Mouse (Mus musculus) small intestine, adult 10 weeks (tissue): ENCODE data around the gene Olfr1446. TPM values are rescaled to one million over a fixed set of nuclear protein-coding genes. Genes with fewer than 3 reads are reported as not detected.

Experiments
- polyA plus RNA-seq: library from polyadenylated mRNA; stranded (reverse); fragments of 350-450 nt; fragmentation: Illumina TruSeq; extraction: RNeasy Lipid Tissue Mini Kit (QIAGEN cat#74804); gene quantifications from one replicate; pipeline ENCODE4 v1.2.3, GENCODE M21; 2014; ENCODE audit warnings: low replicate concordance

Gene Olfr1446
- polyA plus RNA-seq = not detected

GRCm38 (mm10) chr19:12893424-12893823 lies at the start of gene Olfr1446:
Gene Olfr1446 (minus strand): TSS chr19:12893524.

GRCm38 (mm10) chr19:12930540-12930939 lies 37.2 kb upstream of the Olfr1446 start, which contains the start of gene Olfr1449:
Gene Olfr1449 (plus strand): TSS chr19:12930840.

GRCm38 (mm10) chr19:12924319-12924718 lies 31.0 kb upstream of the Olfr1446 start, which contains the start of gene Olfr1448:
Gene Olfr1448 (minus strand): TSS chr19:12924419.

GRCm38 (mm10) chr19:12903643-12904042 lies 10.3 kb upstream of the Olfr1446 start, which contains the start of gene Olfr1447:
Gene Olfr1447 (minus strand): TSS chr19:12903743.

GRCm38 (mm10) chr19:12883555-12883954 lies 9.8 kb downstream of the Olfr1446 start, which contains the start of gene Olfr1445:
Gene Olfr1445 (plus strand): TSS chr19:12883855.

GRCm38 (mm10) chr19:12856983-12857382 lies 36.3 kb downstream of the Olfr1446 start, which contains the start of gene Olfr1444:
Gene Olfr1444 (plus strand): TSS chr19:12857283.

GRCm38 (mm10) chr19:12846382-12846781 lies 46.9 kb downstream of the Olfr1446 start, which contains the start of gene Gm5244:
Gene Gm5244 (plus strand): TSS chr19:12846682.

Other genes with a start within 250 kb of the Olfr1446 start
- not detected for gene Olfr1442, start 223.1 kb downstream of the Olfr1446 start, polyA plus RNA-seq
- gene Olfr1443, start 215.4 kb downstream of the Olfr1446 start, polyA plus RNA-seq = not detected
- 0.93 TPM for gene Keg1, start 197.7 kb downstream of the Olfr1446 start, polyA plus RNA-seq
- gene Cntf, start 127.9 kb downstream of the Olfr1446 start, polyA plus RNA-seq = 2.5 TPM
- 170 TPM for gene Zfp91, start 97.4 kb downstream of the Olfr1446 start, polyA plus RNA-seq
- gene Lpxn, start 97.3 kb downstream of the Olfr1446 start, polyA plus RNA-seq = 5.0 TPM
- gene Gm5244, start 46.8 kb downstream of the Olfr1446 start, polyA plus RNA-seq = not detected
- gene Olfr1444, start 36.2 kb downstream of the Olfr1446 start, polyA plus RNA-seq = not detected
- not detected for gene Olfr1445, start 9.7 kb downstream of the Olfr1446 start, polyA plus RNA-seq
- not detected for gene Olfr1447, start 10.2 kb upstream of the Olfr1446 start, polyA plus RNA-seq
- gene Olfr1448, start 30.9 kb upstream of the Olfr1446 start, polyA plus RNA-seq = not detected
- not detected for gene Olfr1449, start 37.3 kb upstream of the Olfr1446 start, polyA plus RNA-seq
- gene Olfr1450, start 56.7 kb upstream of the Olfr1446 start, polyA plus RNA-seq = not detected
- gene Olfr1451, start 101.5 kb upstream of the Olfr1446 start, polyA plus RNA-seq = not detected
- gene Olfr1453, start 134.8 kb upstream of the Olfr1446 start, polyA plus RNA-seq = not detected
- gene Olfr1454, start 167.1 kb upstream of the Olfr1446 start, polyA plus RNA-seq = not detected
- not detected for gene Olfr1457, start 204.4 kb upstream of the Olfr1446 start, polyA plus RNA-seq
- gene Olfr1458, start 213.3 kb upstream of the Olfr1446 start, polyA plus RNA-seq = not detected